Mouse (Mus musculus): ENCODE data around the gene Plekha5.

DNA sequence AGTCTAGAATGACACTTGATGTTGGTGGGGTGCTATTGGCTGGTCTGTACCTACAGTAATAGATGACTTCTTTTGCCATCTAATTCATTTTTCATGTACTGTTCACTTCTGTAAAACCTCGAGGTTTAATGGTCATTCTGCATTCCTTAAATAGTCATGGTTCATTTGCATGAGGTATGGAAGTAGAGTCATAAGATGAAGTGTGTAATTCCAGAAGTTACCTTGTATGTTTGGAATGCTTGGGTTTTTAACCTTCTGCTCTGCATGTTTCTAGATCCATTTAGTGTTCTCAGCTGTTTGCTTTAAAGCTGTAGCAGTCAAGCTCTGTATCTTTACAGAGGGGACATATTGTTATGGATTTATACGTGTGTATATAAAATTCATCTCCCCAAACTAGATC is 144.0 kb downstream of the Plekha5 start:
- TF ChIP-seq CTCF (IDR thresholded peaks at IDR 0.05; ENCODE audit: insufficient read depth, low read depth, low read length): no peak
- no peak for TF ChIP-seq POLR2A (IDR thresholded peaks at IDR 0.05; ENCODE audit: insufficient read depth, low read depth, low read length)

Data from olfactory bulb, adult 2 months (tissue).